Mouse (Mus musculus) gastrocnemius, postnatal 4 days (tissue): ENCODE data around the gene Igfbp4. TPM values are rescaled to one million over a fixed set of nuclear protein-coding genes. Genes with fewer than 3 reads are reported as not detected.
A peak's percentile ranks its signal among the peaks of the same experiment; 100 is the strongest.

Experiments used
- DNase-seq, 2 experiments: peaks; one replicate each; pipeline ENCODE4 v3.0.0; 2021 to 2022; ENCODE audit warnings: low spot score in 2 of 2, mixed read lengths in 2 of 2
- total RNA-seq, 2 experiments: library from RNA; stranded (reverse); gene quantifications; 2 replicates each; pipeline ENCODE4 v1.2.3; 2021

The Igfbp4 gene
- total RNA-seq, 2 experiments from 2014 or later, result 317 to 355 TPM

GRCm38 (mm10) chr11:99080902-99081543, 40.0 kb downstream of the Igfbp4 start:
- DNase-seq, result no peak

- no peak for DNase-seq
Observed at GRCm38 (mm10) chr11:99081566-99081965, 40.5 kb downstream of the Igfbp4 start.

GRCm38 (mm10) chr11:99082098-99082497, 41.1 kb downstream of the Igfbp4 start:
- no peak for DNase-seq

GRCm38 (mm10) chr11:99083516-99083915, 42.5 kb downstream of the Igfbp4 start:
- no peak for DNase-seq

- no peak for DNase-seq
Observed at GRCm38 (mm10) chr11:99084366-99084765, 43.3 kb downstream of the Igfbp4 start.

- no peak for DNase-seq
Observed at GRCm38 (mm10) chr11:99088486-99088885, 47.4 kb downstream of the Igfbp4 start.

- peak in 1 of 2 experiments; percentile 13 for DNase-seq
Observed at GRCm38 (mm10) chr11:99089077-99089601, 48.1 kb downstream of the Igfbp4 start, which contains the start of gene Tns4. Tns4 (minus strand) TSS chr11:99089306.

GRCm38 (mm10) chr11:99090391-99090790, 49.3 kb downstream of the Igfbp4 start:
- DNase-seq, result peak in 1 of 2 experiments; percentile 10

- no peak for DNase-seq
Observed at GRCm38 (mm10) chr11:99091666-99092065, 50.6 kb downstream of the Igfbp4 start.

GRCm38 (mm10) chr11:99093740-99094139, 52.7 kb downstream of the Igfbp4 start:
- DNase-seq, result no peak

GRCm38 (mm10) chr11:99094911-99095676, 54.0 kb downstream of the Igfbp4 start:
- DNase-seq, result no peak

GRCm38 (mm10) chr11:99095759-99096158, 54.7 kb downstream of the Igfbp4 start:
- DNase-seq, result no peak

- DNase-seq, result peak in 1 of 2 experiments; percentile 11
Observed at GRCm38 (mm10) chr11:99096417-99096816, 55.4 kb downstream of the Igfbp4 start.

GRCm38 (mm10) chr11:99096996-99097774, 56.1 kb downstream of the Igfbp4 start:
- no peak for DNase-seq

- DNase-seq, result no peak
Observed at GRCm38 (mm10) chr11:99098924-99099323, 57.9 kb downstream of the Igfbp4 start.

- DNase-seq, result peak in 1 of 2 experiments; percentile 64
Observed at GRCm38 (mm10) chr11:99099516-99099915, 58.5 kb downstream of the Igfbp4 start.

- DNase-seq, result no peak
Observed at GRCm38 (mm10) chr11:99100215-99100614, 59.2 kb downstream of the Igfbp4 start.

GRCm38 (mm10) chr11:99101693-99102092, 60.6 kb downstream of the Igfbp4 start:
- no peak for DNase-seq

- no peak for DNase-seq
Observed at GRCm38 (mm10) chr11:99102575-99103270, 61.7 kb downstream of the Igfbp4 start.
